Mouse (Mus musculus) embryonic facial prominence, embryonic 14.5 days (tissue): Measurements from ENCODE around the gene Slc25a14. TPM values are rescaled to one million over a fixed set of nuclear protein-coding genes. Genes with fewer than 3 reads are reported as not detected.

Experiments
- ATAC-seq: fragments of 200-750 bp; cut with Nextera tagmentation; 2 replicates; pipeline ENCODE4 v1.8.0; 2017; ENCODE audit warnings: low read depth, moderate number of reproducible peaks, moderate TSS enrichment
- DNase-seq: peaks from one replicate; pipeline ENCODE4 v3.0.0-alpha.2; 2015; ENCODE audit warnings: low spot score
- H3K27ac ChIP-seq: fragments of 300-500 bp; sonication (generic); replicated peaks from 2 replicates; pipeline ENCODE4 v1.5.1; 2014; ENCODE audit warnings: low read depth, mild to moderate bottlenecking, low read length, moderate library complexity
- H3K27me3 ChIP-seq: fragments of 300-500 bp; sonication (generic); replicated peaks from 2 replicates; pipeline ENCODE4 v1.6.1; 2014; ENCODE audit warnings: low read length; ENCODE audit not compliant: control insufficient read depth, insufficient read depth
- H3K36me3 ChIP-seq: fragments of 300-500 bp; sonication (generic); 2 replicates; pipeline ENCODE4 v1.6.1; 2014; ENCODE audit warnings: low read length, mixed read lengths; ENCODE audit not compliant: control insufficient read depth, insufficient read depth
- H3K4me1 ChIP-seq: fragments of 300-500 bp; sonication (generic); 2 replicates; pipeline ENCODE4 v1.6.1; 2014; ENCODE audit warnings: antibody characterized with exemption, low read length; ENCODE audit not compliant: control insufficient read depth, insufficient read depth
- H3K4me2 ChIP-seq: fragments of 300-500 bp; sonication (generic); 2 replicates; pipeline ENCODE4 v1.6.1; 2014; ENCODE audit warnings: low read depth, mild to moderate bottlenecking, low read length, moderate library complexity, mixed read lengths
- H3K4me3 ChIP-seq: fragments of 300-500 bp; sonication (generic); 2 replicates; pipeline ENCODE4 v1.5.1; 2014; ENCODE audit warnings: low read depth, mild to moderate bottlenecking, low read length
- H3K9ac ChIP-seq: fragments of 300-500 bp; sonication (generic); 2 replicates; pipeline ENCODE4 v1.6.1; 2014; ENCODE audit warnings: low read depth, mild to moderate bottlenecking, low read length, moderate library complexity, mixed read lengths
- H3K9me3 ChIP-seq: fragments of 300-500 bp; sonication (generic); 2 replicates; pipeline ENCODE4 v1.6.1; 2016; ENCODE audit warnings: low read length; ENCODE audit not compliant: control insufficient read depth
- WGBS: fragments of 180-500 bp; shearing (Covaris S2); extraction: QIAGEN DNeasy Blood & Tissue Kit; methylation state at CpG from one replicate; pipeline ENCODE4 v1.1.7; 2014; 5-methylcytosine and 5-hydroxymethylcytosine counted together
- microRNA-seq: library from miRNA; unstranded; fragments of <30 nt; microRNA quantifications from one replicate; pipeline ENCODE4, GENCODE M21; 2016; ENCODE audit warnings: borderline number of aligned reads
- polyA plus RNA-seq: library from polyadenylated mRNA; unstranded; fragments of >200 nt; fragmentation: Nextera tagmentation; extraction: Ambion mirVana; gene quantifications from 2 replicates; pipeline ENCODE4 v1.2.1, GENCODE M21; 2014

Gene Slc25a14
- polyA plus RNA-seq, 1 experiment from 2014 or later = 13.3 TPM

GRCm38 (mm10) chrX:48694460-48694859 lies 71.2 kb downstream of the Slc25a14 start:
- Histone ChIP-seq H3K9me3 (no peaks in the 10 kb centered on the region), H3K36me3 (no peaks in the 10 kb centered on the region), H3K4me2 (peak overlapping the region; percentile 56), H3K27ac (no peak overlapping the region), H3K27me3 (no peaks in the 10 kb centered on the region), H3K9ac (no peak overlapping the region), H3K4me1 (no peaks in the 10 kb centered on the region), H3K4me3 (peak overlapping the region; percentile 60)
- peak; percentile 88 for ATAC-seq
- DNase-seq = no peak
- 15% methylated on average over 6 of the region's 6 CpGs for WGBS

- H3K9ac ChIP-seq = peak within 1 kb of the TSS; percentile 74
- ATAC-seq = peak; percentile 99
- peak within 1 kb of the TSS; percentile 60 for H3K4me3 ChIP-seq
- no peaks in the 10 kb centered on the region for H3K27me3 ChIP-seq
- H3K4me1 ChIP-seq = no peaks in the 10 kb centered on the region
- DNase-seq = peak; percentile 95
- 18% methylated on average over 34 of the region's 42 CpGs for WGBS
- H3K36me3 ChIP-seq = no peaks in the 10 kb centered on the region
- H3K9me3 ChIP-seq = no peaks in the 10 kb centered on the region
- no peak within 1 kb of the TSS for H3K27ac ChIP-seq
- H3K4me2 ChIP-seq = peak within 1 kb of the TSS; percentile 56
These were observed 71.7 kb downstream of the Slc25a14 start, which contains the start of gene Rbmx2 for GRCm38 (mm10) chrX:48694864-48695371. TSS of gene Rbmx2 (plus strand) at chrX:48695004.

GRCm38 (mm10) chrX:48709701-48710100 lies 86.5 kb downstream of the Slc25a14 start:
- peaks cover 11% of the 10 kb centered on the region; the same call in 1 of the 2 replicates for H3K36me3 ChIP-seq
- DNase-seq (no peak), ATAC-seq (no peak)
- H3K27ac ChIP-seq = no peak overlapping the region
- WGBS = 83% methylated on average over 10 of the region's 10 CpGs
- no peak overlapping the region for H3K4me2 ChIP-seq
- H3K4me3 ChIP-seq = no peak overlapping the region
- no peaks in the 10 kb centered on the region for H3K4me1 ChIP-seq
- no peaks in the 10 kb centered on the region for H3K9me3 ChIP-seq
- H3K27me3 ChIP-seq = no peaks in the 10 kb centered on the region
- no peak overlapping the region for H3K9ac ChIP-seq

Small RNA genes lying within 50 kb of the gene (microRNA-seq; reads per million reads assigned to microRNA genes)
- not detected for gene Gm27828

Other genes with a start within 250 kb of the Slc25a14 start
- 11.5 and 12.7 TPM in 2 replicates for gene Elf4, start 160.3 kb upstream of the Slc25a14 start, polyA plus RNA-seq
- gene Aifm1, start 109.8 kb upstream of the Slc25a14 start, polyA plus RNA-seq = 57.4 and 63.5 TPM in 2 replicates
- gene Rab33a, start 104.1 kb upstream of the Slc25a14 start, polyA plus RNA-seq = 4.7 and 5.5 TPM in 2 replicates
- gene Zfp280c, start 28.9 kb upstream of the Slc25a14 start, polyA plus RNA-seq = 12.4 and 15.3 TPM in 2 replicates
- 0.07 TPM in 1 of 2 replicates, not detected in the other for gene Gpr119, start 51.1 kb downstream of the Slc25a14 start, polyA plus RNA-seq
- 17.1 and 18.7 TPM in 2 replicates for gene Rbmx2, start 71.6 kb downstream of the Slc25a14 start, polyA plus RNA-seq